Mouse (Mus musculus) B cell, adult 2 months (primary cell): ENCODE measurements around the gene Hrasls.

Experiments
- DNase-seq, 2 experiments: peaks; one replicate each; pipeline ENCODE4 v3.0.0; 2022

The Hrasls gene

DNA sequence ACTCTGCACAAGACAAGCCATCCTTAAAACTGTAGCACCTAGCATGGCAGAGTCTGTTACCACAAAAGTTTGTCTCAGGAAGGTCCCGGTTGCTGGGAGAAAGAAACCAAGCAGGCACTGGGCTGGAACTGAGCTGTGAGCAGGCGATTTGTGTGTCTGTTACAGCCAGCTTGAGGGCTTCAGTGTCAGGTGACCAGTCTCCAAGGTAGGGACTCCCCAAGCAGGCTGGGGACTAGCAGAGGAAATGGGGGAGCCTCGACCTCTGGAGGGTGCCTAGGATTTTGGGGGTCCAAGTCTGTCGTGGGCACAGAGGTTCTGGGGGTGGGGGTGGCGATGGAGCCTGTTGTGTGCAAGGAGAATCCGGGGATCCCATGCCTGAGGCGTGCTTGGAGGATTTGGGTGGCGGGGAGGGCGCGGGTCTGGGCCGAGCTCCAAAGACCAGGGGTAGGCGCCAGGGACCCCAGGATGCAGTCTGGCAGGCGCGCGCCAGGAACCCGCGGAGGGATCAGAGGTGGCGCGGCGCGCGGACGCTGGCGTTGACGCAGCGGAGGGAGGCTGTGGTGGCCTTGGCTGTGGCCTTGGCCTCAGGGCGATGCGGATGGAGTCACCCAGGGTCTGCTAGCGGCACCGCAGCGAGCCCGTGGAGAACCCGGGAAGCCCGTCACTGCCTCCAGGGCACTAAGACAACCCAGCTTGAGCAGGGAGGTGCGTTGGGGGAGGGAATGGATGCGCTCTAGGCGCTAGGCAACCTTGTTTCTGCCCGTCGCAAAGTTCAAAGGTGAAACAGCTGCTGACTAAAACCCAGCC, at the start of gene Hrasls:
Gene Hrasls (plus strand): TSS at position 91 of the 807 bp plus-strand sequence.
- DNase-seq: no peak

DNA sequence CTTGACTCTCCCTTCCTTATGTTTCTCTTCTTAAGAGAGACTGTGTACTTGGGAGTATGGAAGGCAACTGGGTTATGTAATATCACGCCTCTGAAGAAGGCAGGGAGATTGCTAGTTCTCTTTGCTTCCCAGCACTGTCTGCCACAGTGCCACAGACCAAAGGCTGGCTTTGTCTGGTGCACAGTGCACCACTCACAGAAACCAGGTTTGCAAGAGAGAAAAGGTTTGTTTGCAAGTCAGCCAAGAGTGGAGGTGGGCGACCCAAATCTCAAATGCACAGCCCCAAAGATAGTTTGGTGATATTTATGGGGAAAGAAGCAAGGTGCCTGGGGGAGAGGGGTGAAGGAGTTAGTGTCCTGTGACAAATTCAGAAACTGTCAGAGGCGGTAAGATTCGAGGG, 47.2 kb upstream of the Hrasls start:
- no peak for DNase-seq

GRCm38 (mm10) chr16:29167051-29167450, 42.4 kb upstream of the Hrasls start:
- DNase-seq: no peak

DNA sequence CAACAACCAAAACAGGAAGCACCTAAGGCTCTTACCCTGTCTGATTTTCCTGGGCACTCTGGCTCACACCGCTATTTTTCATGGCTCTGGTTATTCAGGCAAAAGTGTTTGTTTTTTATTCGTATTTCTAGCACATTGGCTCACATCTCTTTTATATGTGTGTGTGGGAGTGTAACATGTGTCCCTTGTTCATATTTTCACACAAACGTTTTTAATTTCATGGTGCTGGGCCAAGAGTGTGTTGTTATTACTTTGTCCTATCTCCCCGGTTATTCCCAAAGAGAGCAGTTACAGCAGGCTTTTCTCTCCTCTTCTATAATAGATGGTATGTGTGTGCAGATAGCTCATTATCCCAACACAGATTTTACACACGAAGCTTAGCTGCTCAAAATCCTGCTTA, 37.8 kb upstream of the Hrasls start:
- DNase-seq: no peak

DNA sequence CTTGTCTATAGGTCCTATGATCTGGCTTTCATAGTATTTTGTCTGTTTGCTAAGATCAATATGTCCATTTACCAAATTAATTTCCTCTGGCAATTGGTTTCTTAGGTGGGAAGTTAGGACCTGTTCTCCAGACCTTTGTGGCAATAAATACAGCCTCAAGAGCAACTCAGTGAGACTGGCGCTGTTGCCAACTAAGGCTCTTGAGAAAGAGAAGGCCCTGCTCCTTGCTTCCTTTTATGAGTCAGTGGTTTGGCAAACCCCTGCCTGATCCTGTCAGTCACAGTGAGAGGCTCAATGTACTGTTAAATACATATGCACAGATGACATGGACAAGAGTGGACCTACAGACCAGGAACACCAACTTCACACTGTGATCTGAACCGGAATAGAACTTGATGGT, 36.3 kb upstream of the Hrasls start:
- DNase-seq: no peak

DNA sequence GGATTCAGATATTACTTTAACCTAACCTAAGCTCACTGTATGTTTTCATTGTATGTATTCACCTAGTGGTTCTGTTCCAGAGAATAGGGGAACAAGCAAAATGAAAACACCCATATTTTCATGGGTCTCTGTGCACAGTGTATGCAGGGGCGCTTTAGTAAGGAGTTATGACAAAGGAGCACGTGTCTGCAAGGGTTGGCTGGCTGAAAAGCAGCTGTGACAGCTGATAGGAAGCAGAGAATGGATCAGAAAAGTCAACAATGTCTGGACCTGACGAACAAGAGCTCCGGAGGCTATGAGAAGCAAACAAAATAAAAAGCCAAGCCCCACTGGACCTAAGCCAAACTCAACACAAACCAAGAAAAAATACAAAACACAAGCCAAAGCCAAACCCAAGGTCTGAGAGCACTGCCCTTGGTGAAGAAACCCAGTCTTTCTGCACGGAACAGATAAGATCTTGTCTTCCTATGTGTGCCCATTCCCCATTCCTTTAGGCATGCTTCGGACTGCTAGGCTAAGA, 34.6 kb upstream of the Hrasls start:
- no peak for DNase-seq

- DNase-seq: no peak
These were observed 16.6 kb upstream of the Hrasls start for GRCm38 (mm10) chr16:29192911-29193310.

DNA sequence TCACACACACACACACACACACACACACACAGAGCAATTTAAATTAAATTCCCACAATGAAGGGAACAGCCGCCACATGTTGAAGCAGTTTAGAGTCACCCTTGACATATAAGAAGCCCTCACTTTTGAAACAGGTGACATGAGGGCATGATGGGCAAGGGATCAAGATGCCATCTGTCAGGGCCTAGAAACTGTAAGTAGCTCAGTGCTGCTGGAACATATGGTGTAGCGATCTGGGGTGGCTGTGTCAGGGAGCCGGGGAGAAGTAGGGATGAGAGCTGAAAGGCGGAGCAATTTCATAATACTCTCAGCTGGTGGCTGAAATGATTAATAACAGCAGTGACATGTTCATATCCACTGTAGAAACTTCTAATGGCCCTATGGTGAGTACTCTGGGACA, 15.5 kb upstream of the Hrasls start:
- no peak for DNase-seq

GRCm38 (mm10) chr16:29195156-29195555, 14.3 kb upstream of the Hrasls start:
- DNase-seq: no peak

DNA sequence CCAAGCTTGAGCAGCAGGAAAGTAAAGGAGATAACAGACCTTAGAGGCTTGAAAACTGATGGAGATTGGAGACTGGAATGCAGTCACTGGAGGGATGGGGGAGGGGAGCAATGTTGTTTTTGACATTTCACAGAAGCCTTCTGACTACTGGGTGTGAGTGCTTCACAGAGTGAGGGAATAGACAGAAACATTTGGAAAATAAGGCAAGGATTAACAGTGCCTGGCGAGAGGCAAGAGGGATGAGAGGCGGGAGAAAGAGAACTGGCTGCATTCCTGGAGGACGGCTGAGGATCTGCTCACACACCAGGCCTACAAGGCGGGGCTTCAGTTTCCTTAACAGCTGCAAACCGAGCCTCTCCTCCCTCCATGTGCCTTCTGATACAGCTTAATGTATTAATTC, 11.0 kb upstream of the Hrasls start:
- DNase-seq: no peak

DNA sequence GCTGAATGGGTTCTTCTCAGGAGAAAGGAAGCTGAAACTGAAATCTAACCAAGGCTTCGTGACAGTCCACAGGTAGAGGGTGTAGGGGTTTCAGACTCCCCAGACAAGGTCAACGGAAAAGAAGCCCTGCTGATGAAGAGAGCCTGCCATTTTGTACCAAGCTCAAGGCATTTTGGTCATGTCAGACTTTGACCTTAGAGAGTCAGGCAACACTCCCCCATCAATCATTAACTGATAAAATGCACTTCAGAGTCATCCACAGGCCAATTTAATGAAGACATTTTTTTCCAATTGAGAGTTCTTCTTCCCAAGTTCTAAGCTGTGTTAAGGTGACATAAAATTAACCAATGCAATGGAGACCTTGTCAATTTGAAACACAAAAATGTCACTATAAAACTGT, 8.3 kb upstream of the Hrasls start:
- DNase-seq: no peak

DNA sequence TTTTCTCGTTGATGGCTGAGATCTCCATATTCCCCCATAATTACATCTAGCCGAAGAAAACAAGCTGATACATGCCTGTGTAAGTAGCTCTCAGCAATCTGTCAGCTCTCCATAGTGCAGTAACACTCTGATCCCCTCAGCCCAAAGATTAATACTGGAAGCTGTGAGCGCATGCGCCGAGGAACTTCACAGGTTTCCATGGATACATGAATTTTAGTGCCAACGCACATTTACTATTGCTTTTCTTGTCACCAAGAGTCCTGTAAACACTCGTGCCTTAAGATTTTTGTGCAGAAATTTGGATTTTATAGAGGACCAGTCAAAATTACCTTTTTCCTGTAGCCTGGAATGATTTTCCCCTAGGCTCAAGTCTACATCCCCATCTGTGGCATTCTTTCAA, 4.6 kb upstream of the Hrasls start:
- DNase-seq: no peak

GRCm38 (mm10) chr16:29205581-29205980, 3.9 kb upstream of the Hrasls start:
- no peak for DNase-seq

DNA sequence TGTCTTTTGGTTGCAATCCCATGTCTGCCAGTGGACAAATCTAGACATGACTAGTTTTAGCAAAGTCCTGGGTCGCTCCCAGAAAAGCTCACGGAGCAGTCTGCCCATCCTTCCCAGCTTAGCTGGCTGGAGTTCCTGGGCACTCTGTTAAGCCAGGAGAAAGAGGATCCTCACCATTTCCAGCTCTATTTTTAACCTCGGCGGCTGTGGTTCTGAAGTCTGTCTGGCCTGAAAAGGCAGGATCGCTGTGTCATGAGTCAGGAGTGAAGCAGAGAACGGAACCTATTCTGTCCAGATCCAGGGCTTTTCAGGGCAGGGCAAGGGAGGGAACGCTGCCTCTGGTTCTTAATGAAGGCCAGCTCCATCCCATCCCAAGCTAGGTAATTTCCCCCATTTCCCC, 654 bp upstream of the Hrasls start:
- DNase-seq: no peak

GRCm38 (mm10) chr16:29216395-29217295, 7.2 kb downstream of the Hrasls start:
- DNase-seq: no peak

DNA sequence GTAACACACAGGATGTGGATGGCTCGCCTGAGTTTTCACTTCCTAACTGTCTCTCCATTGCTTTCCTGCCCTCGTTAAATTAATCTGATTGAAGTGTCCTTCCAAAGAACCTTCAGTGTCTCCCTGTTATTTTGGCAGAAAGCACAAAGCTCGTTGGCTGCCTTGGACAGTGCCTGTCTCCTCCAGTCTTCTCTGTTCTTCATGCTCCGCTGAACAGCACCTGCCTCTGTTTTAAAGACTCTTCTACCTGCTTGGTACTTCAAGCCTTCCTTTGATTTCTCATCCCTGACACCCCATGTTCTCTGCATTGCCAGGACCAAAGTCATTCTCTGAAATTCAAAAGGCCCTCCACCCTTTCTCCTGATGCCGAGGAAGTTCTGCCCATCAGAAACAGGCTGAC, 26.5 kb downstream of the Hrasls start:
- no peak for DNase-seq

DNA sequence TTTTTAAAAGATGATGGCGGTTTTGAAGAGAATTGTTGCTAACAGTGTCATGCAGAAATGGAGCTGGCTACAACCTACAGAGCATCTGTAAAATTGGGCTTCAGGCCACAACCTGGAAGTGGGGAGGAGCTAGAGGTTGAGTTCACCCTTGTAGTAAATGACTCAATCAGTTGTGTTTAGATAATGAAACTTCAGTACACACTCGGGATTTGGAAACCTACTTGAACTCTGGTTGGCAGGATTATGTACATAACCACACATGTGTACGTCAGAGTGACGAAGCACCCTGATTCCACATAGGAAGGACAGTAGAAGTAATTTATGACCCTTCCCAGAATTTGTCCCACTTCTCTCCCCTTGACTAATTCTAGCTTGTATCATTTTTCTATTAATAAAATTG, 44.8 kb downstream of the Hrasls start:
- no peak for DNase-seq
